Mouse (Mus musculus): Measurements from ENCODE around the gene Osgep. TPM values are rescaled to one million over a fixed set of nuclear protein-coding genes. Genes with fewer than 3 reads are reported as not detected.
"Not testable (repeated sequence)": the region's sequence is repeated elsewhere in the genome, so short reads cannot be mapped to it uniquely, and the experiment has no call there.

The Osgep gene
- polyA plus RNA-seq, 1 experiment from 2014 or later: 133 TPM

DNA sequence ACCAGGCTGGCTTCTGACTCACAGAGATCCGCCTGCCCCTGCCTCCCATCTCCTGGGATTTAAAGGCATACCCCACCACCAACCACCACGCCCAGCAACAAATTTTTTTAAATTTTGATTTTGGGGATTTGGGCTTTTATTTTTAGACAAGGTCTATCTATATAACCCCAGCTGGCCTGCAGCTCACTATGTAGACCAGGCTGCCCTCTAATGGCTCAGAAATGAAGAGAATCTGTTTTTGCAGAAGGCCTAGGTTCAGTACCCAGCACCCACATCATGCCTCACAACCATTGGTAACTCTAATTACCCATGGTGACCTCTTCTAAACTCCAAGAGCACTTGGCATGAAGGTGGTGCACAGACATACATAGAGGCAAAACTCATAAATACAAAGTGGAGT lies 53.4 kb downstream of the Osgep start:
- H3K36me3 ChIP-seq (ENCODE audit: control insufficient read depth, insufficient read depth, low read length): no peaks in the 10 kb centered on the region

DNA sequence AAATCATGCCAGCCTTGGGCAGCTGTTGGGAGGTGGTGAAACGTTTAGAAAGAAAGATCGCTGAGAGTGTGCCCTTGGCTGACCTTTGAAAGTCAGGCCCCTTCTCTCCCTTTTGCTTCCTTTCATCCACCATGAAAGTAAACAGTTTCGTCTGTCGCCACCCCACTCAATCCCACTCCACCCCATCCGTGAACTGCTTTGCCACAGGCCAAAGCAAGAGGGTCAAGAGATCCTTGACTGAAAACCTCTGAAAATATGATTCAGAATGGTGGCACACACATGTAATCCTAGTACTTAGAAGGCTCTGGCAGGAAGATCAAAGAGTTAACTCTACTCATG lies 53.9 kb downstream of the Osgep start:
- Histone ChIP-seq H3K9ac (ENCODE audit: low read depth, low read length) (peak overlapping the region; percentile 78), H3K4me2 (ENCODE audit: low read depth, low read length) (peak overlapping the region; percentile 50), H3K27me3 (replicated peaks; ENCODE audit: control insufficient read depth, insufficient read depth, low read length) (no peaks in the 10 kb centered on the region), H3K4me1 (ENCODE audit: control insufficient read depth, insufficient read depth, low read length) (0 out of 2 replicates have a peak, but pooled peaks cover under 1% of the 10 kb centered on the region), H3K27ac (ENCODE audit: low read length) (peak overlapping the region; percentile 68), H3K9me3 (ENCODE audit: control insufficient read depth, low read length) (no peaks in the 10 kb centered on the region), H3K4me3 (ENCODE audit: low read length) (peak overlapping the region; percentile 57), H3K36me3 (ENCODE audit: control insufficient read depth, insufficient read depth, low read length) (0 out of 2 replicates have a peak, but pooled peaks cover 3% of the 10 kb centered on the region)
- ATAC-seq: no peak
- 28% methylated on average over 5 of the region's 5 CpGs for WGBS

More for the DNA sequence above, 53.4 kb downstream of the Osgep start:
- no peak overlapping the region for H3K27ac ChIP-seq (ENCODE audit: low read length)
- no peak overlapping the region for H3K9ac ChIP-seq (ENCODE audit: low read depth, low read length)
- H3K4me1 ChIP-seq (ENCODE audit: control insufficient read depth, insufficient read depth, low read length): peaks cover 3% of the 10 kb centered on the region; the same call in 1 of the 2 replicates
- no peak overlapping the region for H3K4me2 ChIP-seq (ENCODE audit: low read depth, low read length)
- WGBS: 91% methylated on average over 2 of the region's 2 CpGs
- no peaks in the 10 kb centered on the region for H3K27me3 ChIP-seq (replicated peaks; ENCODE audit: control insufficient read depth, insufficient read depth, low read length)
- no peak for ATAC-seq
- H3K4me3 ChIP-seq (ENCODE audit: low read length): no peak overlapping the region
- H3K9me3 ChIP-seq (ENCODE audit: control insufficient read depth, low read length): no peaks in the 10 kb centered on the region

DNA sequence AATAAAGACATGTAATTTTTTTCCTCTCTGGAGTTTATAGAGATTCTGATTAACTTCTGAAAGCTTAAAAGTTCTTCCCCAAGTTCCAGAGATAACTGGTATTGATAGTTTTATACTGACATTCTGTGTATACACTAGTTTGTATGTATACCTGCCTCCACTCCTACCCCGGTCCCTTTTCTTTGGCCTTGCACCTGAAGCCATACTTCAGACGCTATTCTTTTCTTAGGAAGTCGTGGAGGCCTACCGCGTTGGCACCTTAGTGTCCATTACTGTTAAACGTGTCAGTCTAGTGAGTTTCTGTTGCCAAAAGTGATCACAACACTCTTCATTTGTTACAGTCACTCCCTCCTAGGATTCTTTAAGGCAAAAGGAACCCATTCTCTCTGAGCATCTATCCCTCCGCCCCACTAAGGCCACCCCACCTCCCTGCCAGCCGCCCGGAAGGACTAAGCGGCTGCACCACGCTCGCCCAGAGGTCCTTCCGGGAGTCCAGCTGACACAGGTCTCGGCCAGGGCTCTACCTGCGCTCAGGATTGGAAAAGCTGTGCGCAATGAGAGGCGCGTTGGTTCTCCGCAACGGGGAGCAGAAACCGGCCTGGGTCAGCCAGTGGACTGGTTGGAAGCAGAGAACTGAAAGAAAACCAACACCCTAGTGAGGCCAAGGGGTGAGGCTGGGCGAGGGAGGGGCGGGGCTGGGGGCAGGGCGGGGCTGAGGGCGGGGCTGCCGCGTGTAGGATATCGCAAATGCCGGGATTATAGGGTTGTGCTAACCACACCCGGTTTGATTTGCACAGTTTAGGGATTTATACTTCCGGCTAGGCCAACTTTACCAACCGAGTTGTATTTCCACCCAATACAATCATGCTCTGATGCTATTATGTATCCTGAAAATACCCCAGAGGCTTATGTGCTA lies 54.5 kb downstream of the Osgep start, which contains the start of gene Tep1:
TSS of gene Tep1 (minus strand) at position 672 of the 916 bp plus-strand sequence.
- H3K36me3 ChIP-seq (ENCODE audit: control insufficient read depth, insufficient read depth, low read length): 0 out of 2 replicates have a peak, but pooled peaks cover 5% of the 10 kb centered on the region
- H3K4me2 ChIP-seq (ENCODE audit: low read depth, low read length): peak within 1 kb of the TSS; percentile 50
- peak; percentile 92 for ATAC-seq
- no peaks in the 10 kb centered on the region for H3K4me1 ChIP-seq (ENCODE audit: control insufficient read depth, insufficient read depth, low read length)
- no peaks in the 10 kb centered on the region for H3K9me3 ChIP-seq (ENCODE audit: control insufficient read depth, low read length)
- no peaks in the 10 kb centered on the region for H3K27me3 ChIP-seq (replicated peaks; ENCODE audit: control insufficient read depth, insufficient read depth, low read length)
- WGBS: 6% methylated on average over 32 of the region's 32 CpGs
- peak within 1 kb of the TSS; percentile 57 for H3K4me3 ChIP-seq (ENCODE audit: low read length)
- H3K27ac ChIP-seq (ENCODE audit: low read length): peak within 1 kb of the TSS; percentile 88
- H3K9ac ChIP-seq (ENCODE audit: low read depth, low read length): peak within 1 kb of the TSS; percentile 78

DNA sequence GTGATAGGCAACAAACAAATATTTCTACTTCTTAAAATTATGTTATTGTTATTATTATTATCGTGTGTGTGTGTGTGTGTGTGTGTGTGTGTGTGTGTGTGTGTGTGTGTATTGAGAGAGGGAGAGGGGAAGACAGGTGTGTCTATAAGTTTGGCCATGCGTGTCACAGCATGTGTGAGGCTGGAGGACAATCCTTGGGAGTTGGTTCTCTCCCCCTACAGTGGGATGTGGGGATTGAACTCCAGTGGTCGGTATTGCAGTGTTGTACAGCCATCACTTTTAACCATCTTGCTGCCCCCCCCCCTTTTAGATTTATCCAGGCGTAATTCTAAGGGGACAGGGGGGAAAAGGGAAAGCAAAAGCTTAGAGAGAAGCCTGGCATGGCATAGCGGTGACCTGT lies 56.0 kb downstream of the Osgep start:
- H3K27ac ChIP-seq (ENCODE audit: low read length): no peak overlapping the region
- no peaks in the 10 kb centered on the region for H3K27me3 ChIP-seq (replicated peaks; ENCODE audit: control insufficient read depth, insufficient read depth, low read length)
- 0 out of 2 replicates have a peak, but pooled peaks cover 5% of the 10 kb centered on the region for H3K36me3 ChIP-seq (ENCODE audit: control insufficient read depth, insufficient read depth, low read length)
- 95% methylated on average over 5 of the region's 5 CpGs for WGBS
- H3K4me3 ChIP-seq (ENCODE audit: low read length): no peak overlapping the region
- ATAC-seq: no peak
- H3K4me1 ChIP-seq (ENCODE audit: control insufficient read depth, insufficient read depth, low read length): no peaks in the 10 kb centered on the region
- no peaks in the 10 kb centered on the region for H3K9me3 ChIP-seq (ENCODE audit: control insufficient read depth, low read length)
- H3K4me2 ChIP-seq (ENCODE audit: low read depth, low read length): no peak overlapping the region
- H3K9ac ChIP-seq (ENCODE audit: low read depth, low read length): no peak overlapping the region

DNA sequence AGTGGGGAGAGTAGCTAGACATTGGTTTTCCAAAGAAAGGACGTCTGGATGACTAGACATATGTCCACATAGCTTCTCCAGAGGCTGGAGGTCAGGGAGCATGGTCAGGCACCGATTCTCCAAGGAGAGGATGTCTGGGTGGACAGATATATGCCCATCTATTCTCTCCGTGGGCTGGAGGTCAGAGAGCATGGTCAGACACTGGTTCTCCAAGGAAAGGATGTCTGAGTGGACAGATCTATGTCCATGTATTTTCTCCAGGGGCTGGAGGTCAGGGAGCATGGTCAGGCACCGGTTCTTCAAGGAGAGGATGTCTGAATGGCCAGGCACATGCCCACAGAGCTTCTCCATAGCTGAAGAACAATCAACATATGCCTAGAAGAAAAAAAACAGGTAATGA lies 56.5 kb downstream of the Osgep start:
- Histone ChIP-seq H3K27me3 (replicated peaks; ENCODE audit: control insufficient read depth, insufficient read depth, low read length) (no peaks in the 10 kb centered on the region), H3K4me2 (ENCODE audit: low read depth, low read length) (no peak overlapping the region), H3K36me3 (ENCODE audit: control insufficient read depth, insufficient read depth, low read length) (0 out of 2 replicates have a peak, but pooled peaks cover 5% of the 10 kb centered on the region), H3K9ac (ENCODE audit: low read depth, low read length) (no peak overlapping the region), H3K4me3 (ENCODE audit: low read length) (no peak overlapping the region), H3K27ac (ENCODE audit: low read length) (no peak overlapping the region), H3K9me3 (ENCODE audit: control insufficient read depth, low read length) (no peaks in the 10 kb centered on the region), H3K4me1 (ENCODE audit: control insufficient read depth, insufficient read depth, low read length) (no peaks in the 10 kb centered on the region)
- no peak for ATAC-seq
- WGBS: 75% methylated on average over 4 of the region's 4 CpGs

DNA sequence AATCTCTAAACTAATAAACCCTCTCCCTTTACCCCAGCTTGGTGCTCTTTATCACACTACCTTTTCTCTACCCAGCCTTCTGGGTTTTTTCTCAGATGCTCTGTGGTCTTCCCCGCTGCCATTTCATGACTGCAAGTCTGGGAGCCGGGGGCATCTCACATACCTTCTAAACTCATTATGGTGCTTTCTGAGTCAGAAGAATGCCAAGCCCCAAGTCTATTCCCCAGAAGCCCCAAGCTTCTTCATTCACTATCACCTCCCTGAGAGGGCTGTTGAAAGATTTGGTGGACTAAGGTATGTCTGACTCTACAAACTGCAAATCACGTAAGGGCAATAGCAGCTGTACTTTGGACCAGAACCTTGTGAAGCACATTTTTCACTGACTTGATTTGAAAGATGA lies 57.7 kb downstream of the Osgep start:
- no peak for ATAC-seq
- no peak overlapping the region for H3K9ac ChIP-seq (ENCODE audit: low read depth, low read length)
- H3K4me3 ChIP-seq (ENCODE audit: low read length): no peak overlapping the region
- no peaks in the 10 kb centered on the region for H3K9me3 ChIP-seq (ENCODE audit: control insufficient read depth, low read length)
- H3K4me1 ChIP-seq (ENCODE audit: control insufficient read depth, insufficient read depth, low read length): no peaks in the 10 kb centered on the region
- 0 out of 2 replicates have a peak, but pooled peaks cover 5% of the 10 kb centered on the region for H3K36me3 ChIP-seq (ENCODE audit: control insufficient read depth, insufficient read depth, low read length)
- 87% methylated on average over 3 of the region's 3 CpGs for WGBS
- H3K27me3 ChIP-seq (replicated peaks; ENCODE audit: control insufficient read depth, insufficient read depth, low read length): no peaks in the 10 kb centered on the region
- no peak overlapping the region for H3K27ac ChIP-seq (ENCODE audit: low read length)
- no peak overlapping the region for H3K4me2 ChIP-seq (ENCODE audit: low read depth, low read length)

DNA sequence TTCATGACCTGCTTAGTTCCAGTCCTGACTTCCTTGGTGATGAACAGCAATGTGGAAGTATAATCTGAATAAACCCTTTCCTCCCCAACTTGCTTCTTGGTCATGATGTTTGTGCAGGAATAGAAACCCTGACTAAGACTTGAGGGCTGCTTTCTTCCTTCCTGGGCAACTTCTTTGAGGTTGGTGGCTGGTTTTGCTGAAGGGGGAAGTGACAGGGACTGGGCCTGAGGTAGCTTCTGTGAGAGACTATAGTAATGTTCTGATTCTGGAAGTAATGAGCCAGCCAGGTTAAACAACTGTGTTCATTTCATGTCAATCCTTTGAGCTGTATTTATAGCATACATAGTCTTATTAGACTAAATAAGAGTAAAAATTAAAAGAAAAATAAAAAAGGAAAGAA lies 59.7 kb downstream of the Osgep start:
- not testable (repeated sequence) for H3K36me3 ChIP-seq (ENCODE audit: control insufficient read depth, insufficient read depth, low read length); H3K9me3 ChIP-seq (ENCODE audit: control insufficient read depth, low read length); H3K27me3 ChIP-seq (replicated peaks; ENCODE audit: control insufficient read depth, insufficient read depth, low read length); H3K27ac ChIP-seq (ENCODE audit: low read length); H3K9ac ChIP-seq (ENCODE audit: low read depth, low read length); H3K4me1 ChIP-seq (ENCODE audit: control insufficient read depth, insufficient read depth, low read length); H3K4me2 ChIP-seq (ENCODE audit: low read depth, low read length); ATAC-seq; H3K4me3 ChIP-seq (ENCODE audit: low read length)

DNA sequence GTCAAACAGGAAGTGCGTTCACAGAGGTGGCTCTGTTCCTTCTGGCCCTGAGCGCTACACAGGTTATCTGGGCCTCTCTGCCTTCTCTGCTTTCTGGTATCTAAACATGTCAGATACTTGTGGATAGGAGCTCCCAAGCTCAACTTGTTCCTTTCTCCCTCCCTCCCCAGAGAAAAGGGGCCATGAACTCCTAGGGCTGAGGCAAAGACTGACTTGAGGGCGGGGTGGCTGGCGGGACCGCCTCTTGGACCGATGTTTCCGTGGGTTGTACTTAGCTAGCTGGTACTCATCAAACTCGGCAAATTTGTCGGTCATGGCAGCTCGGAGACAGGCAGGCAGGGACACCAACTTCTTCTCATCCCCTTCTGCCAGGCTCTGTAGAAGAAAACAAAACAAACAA lies 62.1 kb downstream of the Osgep start:
- ATAC-seq: no peak
- WGBS: 90% methylated on average over 10 of the region's 10 CpGs
- H3K9me3 ChIP-seq (ENCODE audit: control insufficient read depth, low read length): no peaks in the 10 kb centered on the region
- H3K4me1 ChIP-seq (ENCODE audit: control insufficient read depth, insufficient read depth, low read length): no peaks in the 10 kb centered on the region
- no peak overlapping the region for H3K4me2 ChIP-seq (ENCODE audit: low read depth, low read length)
- no peak overlapping the region for H3K4me3 ChIP-seq (ENCODE audit: low read length)
- H3K27me3 ChIP-seq (replicated peaks; ENCODE audit: control insufficient read depth, insufficient read depth, low read length): no peaks in the 10 kb centered on the region
- no peak overlapping the region for H3K27ac ChIP-seq (ENCODE audit: low read length)
- H3K9ac ChIP-seq (ENCODE audit: low read depth, low read length): no peak overlapping the region
- peaks cover 8% of the 10 kb centered on the region for H3K36me3 ChIP-seq (ENCODE audit: control insufficient read depth, insufficient read depth, low read length)
